Mouse (Mus musculus) cerebellum, postnatal 10 days (tissue): Measurements from ENCODE around the gene Tmbim6.
"Not testable (repeated sequence)": the region's sequence is repeated elsewhere in the genome, so short reads cannot be mapped to it uniquely, and the experiment has no call there.

Experiments used
- DNase-seq, 2 experiments: peaks; one replicate each; pipeline ENCODE4 v3.0.0; 2021; ENCODE audit warnings: mixed read lengths in 2 of 2

Gene Tmbim6

DNA sequence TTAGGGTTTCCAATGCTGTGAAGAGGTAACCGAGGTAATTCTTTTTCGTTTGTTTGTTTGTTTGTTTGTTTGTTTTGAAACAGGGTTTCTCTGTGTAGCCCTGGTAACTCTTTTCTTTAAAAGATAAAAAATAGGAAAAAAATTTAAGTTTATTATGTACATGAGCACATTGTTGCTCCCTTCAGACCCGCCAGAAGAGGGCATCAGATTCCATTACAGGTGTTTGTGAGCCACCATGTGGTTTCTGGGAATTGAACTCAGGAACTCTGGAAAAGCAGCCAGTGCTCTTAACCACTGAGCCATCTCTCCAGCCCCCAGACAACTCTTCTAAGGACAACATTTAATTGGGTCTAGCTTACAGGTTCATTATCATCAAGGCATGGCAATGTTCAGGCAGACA, 6.6 kb upstream of the Tmbim6 start:
- not testable (repeated sequence) for DNase-seq

DNA sequence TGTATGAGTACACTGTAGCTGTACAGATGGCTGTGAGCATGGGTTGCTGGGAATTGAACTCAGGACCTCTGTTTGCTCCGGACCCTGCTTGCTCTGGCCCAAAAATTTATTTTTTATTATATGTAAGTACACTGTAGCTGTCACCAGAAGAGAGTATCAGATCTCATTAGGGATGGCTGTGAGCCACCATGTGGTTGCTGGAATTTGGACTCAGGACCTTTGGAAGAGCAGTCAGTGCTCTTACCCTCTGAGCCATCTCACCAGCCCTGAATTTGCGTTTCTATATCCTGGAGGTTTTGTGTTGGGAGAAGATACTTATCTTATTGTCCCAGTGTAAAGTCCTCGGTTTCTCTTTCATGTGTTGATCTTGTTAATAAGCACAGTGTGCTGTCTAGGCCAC, 5.9 kb upstream of the Tmbim6 start:
- DNase-seq = no peak

- DNase-seq = no peak
Observed at GRCm38 (mm10) chr15:99387976-99388375, 4.7 kb upstream of the Tmbim6 start.

DNA sequence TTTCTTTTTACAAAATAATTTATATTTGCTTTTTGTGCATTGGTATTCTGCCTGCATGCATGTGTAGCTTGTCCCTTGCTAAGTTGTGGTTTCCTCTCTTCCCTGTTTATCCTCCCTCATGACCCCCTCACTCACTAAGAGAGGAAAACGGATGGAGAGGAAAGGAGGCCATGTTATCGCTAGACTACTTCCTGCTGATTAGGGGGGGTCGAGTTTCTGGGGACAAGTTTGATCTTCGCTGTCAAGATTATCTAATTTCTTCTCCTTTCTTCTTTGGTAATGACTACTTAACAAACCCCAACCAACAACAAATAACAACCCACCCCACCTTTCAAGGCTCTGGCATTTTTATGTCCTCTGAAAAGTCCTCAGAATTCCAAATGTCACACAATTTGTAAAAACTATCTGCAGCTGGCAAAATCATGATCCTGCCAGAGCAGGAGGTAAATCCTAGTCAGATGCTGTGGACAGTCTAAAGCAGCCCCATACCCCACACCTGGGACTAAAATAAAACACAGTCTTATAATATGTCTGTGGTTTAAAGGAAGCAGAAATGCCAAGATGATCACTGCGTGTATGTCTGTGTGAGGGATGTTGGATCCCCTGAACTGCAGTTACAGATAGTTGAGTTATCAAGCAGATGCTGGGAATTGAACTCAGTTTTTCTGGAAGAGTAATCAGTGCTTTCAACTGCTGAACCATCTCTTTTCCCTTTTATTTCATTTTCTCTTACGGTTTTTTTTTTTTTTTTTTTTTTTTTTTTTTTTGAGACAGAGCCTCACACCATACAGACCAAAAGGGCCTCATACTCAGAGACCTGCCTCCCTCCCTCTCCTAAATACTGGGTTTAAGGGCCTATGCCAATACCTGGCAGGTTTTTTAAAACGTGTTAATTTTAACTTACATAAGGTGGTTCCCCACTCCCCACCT, 1.9 kb upstream of the Tmbim6 start:
- DNase-seq = no peak

DNA sequence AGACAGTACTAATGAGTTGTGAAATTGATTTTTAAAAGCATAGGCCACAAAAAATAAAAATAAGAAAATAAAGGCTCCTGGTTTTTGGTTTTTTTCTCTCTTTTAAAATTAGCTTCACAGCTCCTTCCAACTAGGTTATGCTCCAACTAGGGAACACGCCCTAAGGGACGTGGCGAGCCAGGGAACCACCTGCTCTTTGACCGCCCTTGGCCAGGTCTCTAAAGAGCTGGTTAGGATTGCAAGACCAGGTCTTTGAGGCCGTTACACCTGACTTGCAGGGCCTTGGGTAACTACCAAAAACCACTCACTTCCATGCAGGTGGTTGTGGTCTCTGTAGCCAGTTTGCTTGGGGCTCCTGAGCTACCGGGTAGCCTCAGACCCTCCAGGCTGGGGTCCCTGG, 707 bp upstream of the Tmbim6 start:
- no peak for DNase-seq

DNA sequence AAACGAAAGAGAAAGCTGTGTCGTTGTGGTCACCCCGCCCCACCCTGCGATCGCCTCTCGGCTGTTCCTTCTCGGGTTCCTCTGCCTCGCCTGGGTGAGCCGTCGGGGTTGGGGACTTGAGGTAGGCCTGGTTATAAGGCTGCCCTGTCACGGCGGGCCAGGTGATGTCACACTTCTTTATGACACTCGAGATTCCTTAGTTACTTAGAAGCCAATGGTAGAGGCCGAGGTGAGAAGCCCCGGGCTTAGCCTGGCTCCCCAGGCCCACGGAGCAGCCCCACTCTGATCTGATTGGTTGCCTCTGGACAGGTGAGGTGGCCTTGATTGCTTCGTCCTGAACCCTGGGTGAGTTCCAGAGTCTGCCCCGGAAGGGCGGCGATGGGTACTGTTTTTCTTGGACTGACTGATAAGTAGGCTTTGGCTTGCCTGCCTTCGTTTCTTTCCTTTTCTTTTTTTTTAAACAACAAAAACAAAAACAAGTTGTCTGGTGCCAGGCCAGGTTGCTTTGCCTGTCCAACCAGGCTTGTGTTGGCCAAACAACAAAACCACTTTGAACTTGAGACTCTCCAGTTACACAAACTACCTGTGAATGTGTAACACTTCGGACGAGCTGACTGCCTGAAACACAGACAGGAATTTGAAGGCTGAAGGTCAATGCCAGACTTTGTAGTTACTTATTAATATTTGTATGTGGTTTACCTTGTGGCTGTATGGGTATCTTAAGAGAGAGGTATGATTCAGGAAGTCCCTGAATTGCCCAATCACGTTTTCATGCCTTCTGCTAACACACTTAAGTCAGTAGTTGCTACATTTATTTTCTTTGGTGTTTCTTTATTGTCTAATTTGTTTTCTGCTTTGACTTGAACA, 937 bp downstream of the Tmbim6 start:
- DNase-seq = peak; percentile 68 to 80

DNA sequence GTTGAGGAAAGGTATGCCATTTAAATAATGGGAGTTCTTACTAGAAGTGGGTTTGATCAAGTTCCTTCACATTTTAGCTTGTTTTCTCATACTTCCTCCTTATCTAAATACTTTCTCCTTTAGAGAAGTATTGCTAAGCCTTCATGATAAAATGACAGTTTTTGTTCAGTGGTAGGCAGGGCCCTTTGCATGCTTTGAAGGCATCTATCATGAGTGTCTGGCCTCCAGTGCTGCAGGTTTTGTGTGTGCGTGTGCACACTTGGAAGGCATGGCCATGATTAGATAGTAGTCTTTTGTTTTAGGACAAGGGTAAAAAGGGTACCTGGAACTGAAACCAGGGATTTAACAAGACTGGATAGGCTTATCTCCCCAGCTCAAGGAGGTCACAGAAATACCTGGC, 3.8 kb downstream of the Tmbim6 start:
- DNase-seq = no peak

- no peak for DNase-seq
Observed at GRCm38 (mm10) chr15:99396875-99397274, 4.2 kb downstream of the Tmbim6 start.

DNA sequence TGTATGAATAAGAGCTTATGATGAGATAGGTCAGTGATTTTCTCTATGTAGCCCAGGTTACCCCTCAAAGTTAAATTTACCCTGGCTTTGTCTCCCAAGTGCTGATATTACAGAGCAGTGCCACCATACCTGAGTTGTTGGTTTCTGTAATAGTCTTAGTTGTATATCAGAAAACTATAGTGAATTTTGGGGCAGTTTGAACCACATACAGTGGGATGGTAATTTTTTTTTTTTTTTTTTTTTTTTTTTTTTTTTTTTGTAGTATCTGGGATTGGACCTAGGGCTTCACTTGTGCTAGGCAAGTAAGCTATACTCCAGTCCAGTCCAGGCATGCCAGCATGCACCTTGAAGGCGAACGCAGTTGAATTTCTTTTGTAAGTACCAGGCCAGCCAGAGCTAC, 4.9 kb downstream of the Tmbim6 start:
- DNase-seq = no peak

GRCm38 (mm10) chr15:99399503-99400245, 7.0 kb downstream of the Tmbim6 start:
- DNase-seq = no peak

GRCm38 (mm10) chr15:99400602-99401001, 7.9 kb downstream of the Tmbim6 start:
- DNase-seq = no peak

- DNase-seq = no peak
Observed at GRCm38 (mm10) chr15:99403159-99403889, 10.6 kb downstream of the Tmbim6 start.

DNA sequence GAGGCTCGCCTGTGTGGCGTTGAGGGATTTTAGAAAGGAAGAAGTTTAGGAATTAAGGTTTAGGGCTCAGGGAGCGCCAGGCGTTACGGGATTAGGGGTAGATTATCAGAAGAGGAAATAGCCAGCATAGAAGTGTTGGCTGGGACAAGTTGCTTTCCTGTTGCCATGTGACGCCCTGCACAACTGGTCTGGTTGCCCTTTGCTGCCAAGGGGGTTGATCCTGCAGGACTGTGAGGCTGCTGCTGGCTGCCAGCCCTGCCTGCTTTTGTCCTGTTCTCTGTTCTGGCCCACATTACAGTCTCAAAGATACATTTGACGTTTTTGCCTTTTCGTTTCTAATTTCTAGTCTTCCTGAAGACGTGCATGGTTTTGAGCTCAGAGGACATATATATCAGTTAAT, 12.5 kb downstream of the Tmbim6 start:
- peak in 1 of 2 experiments; percentile 25 for DNase-seq

DNA sequence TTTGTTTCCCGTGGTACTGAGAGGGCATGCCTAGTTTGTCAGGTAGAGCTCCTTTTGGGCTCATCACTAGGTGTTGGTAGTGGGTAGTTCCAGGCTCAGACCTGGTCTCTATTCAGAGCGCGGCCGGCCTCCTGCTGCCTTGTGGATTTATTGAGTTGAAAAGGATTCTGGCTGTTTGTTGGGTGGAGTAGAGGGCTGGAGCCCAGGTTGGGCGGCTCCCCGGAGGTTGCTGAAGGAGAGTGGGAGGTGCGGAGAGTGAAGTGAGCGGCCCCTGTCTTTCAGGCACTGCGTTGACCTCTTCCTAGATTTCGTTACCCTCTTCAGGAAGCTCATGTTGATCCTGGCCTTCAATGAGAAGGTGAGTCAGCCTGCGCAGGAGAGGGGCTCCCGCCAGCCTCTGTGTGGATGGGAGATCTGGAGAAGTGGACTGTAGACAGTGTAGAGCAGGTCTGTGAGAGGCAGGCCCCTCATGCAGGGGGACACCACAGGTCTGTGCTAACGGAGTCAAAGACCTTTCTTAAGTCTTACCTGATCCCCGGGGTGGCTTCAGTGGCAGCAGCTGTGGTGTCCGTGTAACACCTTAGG, 14.4 kb downstream of the Tmbim6 start:
- DNase-seq = no peak

GRCm38 (mm10) chr15:99408845-99409244, 16.2 kb downstream of the Tmbim6 start:
- DNase-seq = no peak

- DNase-seq = no peak
Observed at GRCm38 (mm10) chr15:99411747-99412146, 19.1 kb downstream of the Tmbim6 start.

- DNase-seq = peak; percentile 78 to 88
Observed at GRCm38 (mm10) chr15:99415793-99416192, 23.1 kb downstream of the Tmbim6 start.

GRCm38 (mm10) chr15:99416348-99416882, 23.7 kb downstream of the Tmbim6 start:
- peak; percentile 94 to 97 for DNase-seq

- DNase-seq = no peak
Observed at GRCm38 (mm10) chr15:99416957-99417356, 24.3 kb downstream of the Tmbim6 start.

GRCm38 (mm10) chr15:99417692-99418271, 25.1 kb downstream of the Tmbim6 start:
- DNase-seq = no peak

DNA sequence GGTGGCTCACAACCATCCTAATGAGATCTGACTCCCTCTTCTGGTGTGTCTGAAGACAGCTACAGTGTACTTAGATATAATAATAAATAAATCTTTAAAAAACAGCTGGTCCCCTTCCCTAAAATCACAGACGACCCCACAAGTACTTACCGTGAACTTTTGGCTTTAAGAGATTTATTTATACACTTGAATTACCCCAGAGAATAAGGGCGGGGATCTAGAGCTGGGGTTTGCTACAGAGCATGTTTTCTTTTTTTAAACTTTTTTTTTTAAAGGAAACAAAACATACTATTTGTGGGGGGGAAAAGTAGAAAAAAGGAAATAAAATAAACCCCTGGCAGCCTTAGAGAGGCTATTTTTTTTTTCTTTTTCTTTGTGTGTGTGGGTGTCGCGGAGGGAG, 27.4 kb downstream of the Tmbim6 start:
- no peak for DNase-seq
